Mouse (Mus musculus): ENCODE data around the gene Olfr675. TPM values are rescaled to one million over a fixed set of nuclear protein-coding genes. Genes with fewer than 3 reads are reported as not detected.

Olfr675 gene
- total RNA-seq (2023) = not detected in 4 replicates

DNA sequence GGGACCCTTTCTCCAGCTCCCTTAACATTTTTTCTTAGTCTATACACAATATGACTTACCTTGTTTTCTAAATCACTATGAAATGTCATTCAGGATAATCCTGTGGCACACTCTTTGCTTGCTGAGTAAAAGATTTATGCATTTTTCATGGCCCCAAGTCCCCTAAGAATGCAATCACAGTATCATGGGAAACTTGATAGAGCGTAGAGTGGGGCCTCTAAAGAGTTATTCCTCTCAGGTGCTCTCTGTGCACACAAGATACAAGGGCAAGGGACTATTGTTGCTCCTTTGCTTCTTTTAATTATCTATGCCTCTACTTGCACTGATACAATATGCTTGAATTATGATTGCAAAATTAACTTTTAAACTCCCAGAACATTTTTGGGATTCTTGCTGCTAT is at the start of gene Olfr675:
Gene Olfr675, minus strand, starts transcription at position 101 of the 400 bp plus-strand sequence.

DNA sequence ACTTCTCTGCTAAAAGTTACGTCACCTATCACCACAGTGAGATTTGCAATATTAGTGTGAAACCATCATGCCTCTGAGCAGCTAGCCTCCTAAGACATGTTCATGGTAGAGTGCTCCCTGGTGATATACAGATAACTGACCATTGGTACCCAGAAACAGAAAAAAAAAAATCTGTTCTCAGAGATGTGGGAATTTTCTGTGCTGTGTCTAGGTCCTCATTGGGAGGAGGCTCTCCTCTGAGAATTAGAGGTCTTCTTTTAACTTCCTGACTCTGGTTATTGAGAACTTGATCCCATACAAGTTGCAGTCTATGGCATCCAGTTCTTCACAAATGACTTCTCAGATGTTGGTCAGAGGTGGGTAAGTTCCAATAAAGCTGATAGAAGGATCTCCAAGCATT is 35.9 kb upstream of the Olfr675 start, which contains the start of gene Olfr678:
Gene Olfr678, plus strand, starts transcription at position 301 of the 400 bp plus-strand sequence.

DNA sequence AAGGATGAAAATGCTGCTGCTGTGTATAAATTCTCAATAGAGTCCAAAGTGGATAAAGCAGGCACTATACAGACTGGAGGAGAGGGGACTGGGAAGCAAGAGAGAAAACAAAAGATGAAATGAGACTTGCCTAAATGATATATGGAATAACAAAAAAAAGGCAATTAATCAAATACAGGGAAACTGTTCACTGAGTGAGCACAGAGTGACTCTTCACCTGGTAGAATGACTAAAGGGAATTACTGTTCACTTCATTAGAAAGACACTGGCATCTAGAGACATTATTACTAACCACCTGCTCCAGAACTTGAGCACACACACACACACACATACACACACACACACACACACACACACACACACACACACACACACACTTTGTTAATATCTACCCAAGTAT is 4.1 kb upstream of the Olfr675 start, which contains the start of gene Olfr676:
Gene Olfr676, plus strand, starts transcription at position 301 of the 400 bp plus-strand sequence.

DNA sequence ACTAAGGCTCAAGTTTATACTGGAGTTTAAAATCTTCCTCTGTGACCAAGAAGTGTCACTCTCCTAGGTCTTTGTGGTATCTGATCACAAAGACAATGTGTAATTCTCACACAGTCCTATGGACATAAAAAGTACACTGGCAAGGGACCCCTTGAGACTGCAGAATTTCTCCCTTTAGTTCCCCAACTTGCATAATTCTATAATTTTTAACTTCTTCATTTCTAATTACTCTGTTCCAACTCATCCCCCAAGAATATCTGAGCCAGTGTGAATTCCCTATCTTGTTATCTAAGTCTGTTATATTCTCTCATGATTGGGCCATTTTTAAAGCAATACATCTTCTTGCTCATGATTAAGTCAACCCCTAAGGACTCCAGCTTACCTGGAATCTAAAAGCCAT is 26.3 kb downstream of the Olfr675 start, which contains the start of gene Olfr672:
Gene Olfr672, minus strand, starts transcription at position 101 of the 400 bp plus-strand sequence.

DNA sequence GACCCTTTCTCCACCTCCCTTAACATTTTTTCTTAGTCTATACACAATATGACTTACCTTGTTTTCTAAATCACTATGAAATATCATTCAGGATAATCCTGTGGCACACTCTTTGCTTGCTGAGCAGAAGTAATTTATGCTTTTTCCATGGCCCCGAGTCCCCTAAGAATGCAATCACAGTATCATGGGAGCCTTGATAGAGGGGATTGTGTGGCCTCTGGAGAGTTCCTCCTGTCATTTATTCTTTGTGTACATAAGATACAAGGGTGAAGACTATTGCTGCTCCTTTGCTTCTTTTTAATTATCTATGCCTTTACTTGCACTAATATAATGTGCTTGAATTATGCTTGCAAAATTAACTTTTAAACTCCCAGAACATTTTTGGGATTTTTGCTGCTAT is 49.2 kb downstream of the Olfr675 start, which contains the start of gene Olfr671:
Gene Olfr671, minus strand, starts transcription at position 101 of the 400 bp plus-strand sequence.

Other genes with a start within 250 kb of the Olfr675 start
- not detected in 4 replicates for gene Usp17lb, start 185.9 kb downstream of the Olfr675 start, total RNA-seq (2023)
- gene Usp17la, start 171.5 kb downstream of the Olfr675 start, total RNA-seq (2023) = not detected in 4 replicates
- not detected in 4 replicates for gene Olfr665, start 150.4 kb downstream of the Olfr675 start, total RNA-seq (2023)
- gene Olfr666, start 132.5 kb downstream of the Olfr675 start, total RNA-seq (2023) = not detected in 4 replicates
- not detected in 4 replicates for gene Olfr667, start 107.0 kb downstream of the Olfr675 start, total RNA-seq (2023)
- not detected in 4 replicates for gene Olfr668, start 100.4 kb downstream of the Olfr675 start, total RNA-seq (2023)
- gene Olfr669, start 94.2 kb downstream of the Olfr675 start, total RNA-seq (2023) = not detected in 4 replicates
- not detected in 4 replicates for gene Olfr670, start 65.8 kb downstream of the Olfr675 start, total RNA-seq (2023)
- not detected in 4 replicates for gene Olfr671, start 49.3 kb downstream of the Olfr675 start, total RNA-seq (2023)
- gene Olfr672, start 26.4 kb downstream of the Olfr675 start, total RNA-seq (2023) = not detected in 4 replicates
- not detected in 4 replicates for gene Olfr676, start 4.2 kb upstream of the Olfr675 start, total RNA-seq (2023)
- gene Olfr677, start 22.9 kb upstream of the Olfr675 start, total RNA-seq (2023) = not detected in 4 replicates
- gene Olfr678, start 36.0 kb upstream of the Olfr675 start, total RNA-seq (2023) = not detected in 4 replicates
- gene Olfr679, start 52.7 kb upstream of the Olfr675 start, total RNA-seq (2023) = not detected in 4 replicates
- not detected in 4 replicates for gene Olfr680-ps1, start 64.4 kb upstream of the Olfr675 start, total RNA-seq (2023)
- not detected in 4 replicates for gene Olfr681, start 88.4 kb upstream of the Olfr675 start, total RNA-seq (2023)
- gene Olfr683, start 118.6 kb upstream of the Olfr675 start, total RNA-seq (2023) = not detected in 4 replicates
- not detected in 4 replicates for gene Olfr684, start 135.2 kb upstream of the Olfr675 start, total RNA-seq (2023)
- gene Olfr685, start 157.6 kb upstream of the Olfr675 start, total RNA-seq (2023) = not detected in 4 replicates
- not detected in 4 replicates for gene Olfr686, start 179.0 kb upstream of the Olfr675 start, total RNA-seq (2023)

Data from B cell, adult 62 days (primary cell).